Mouse (Mus musculus) gastrocnemius, adult 2 months (tissue): ENCODE data around the gene Cers6. TPM values are rescaled to one million over a fixed set of nuclear protein-coding genes. Genes with fewer than 3 reads are reported as not detected.

Experiments used
- DNase-seq: peaks from one replicate; pipeline ENCODE4 v3.0.0; 2022
- H3K27ac ChIP-seq: fragments of 200-600 bp; 2 replicates; pipeline ENCODE4 v1.8.1; 2022; ENCODE audit warnings: mild to moderate bottlenecking
- H3K4me3 ChIP-seq: fragments of 200-600 bp; 2 replicates; pipeline ENCODE4 v1.8.1; 2022; ENCODE audit warnings: mild to moderate bottlenecking, moderate library complexity
- CTCF ChIP-seq: fragments of 200-600 bp; IDR thresholded peaks from 2 replicates; pipeline ENCODE4 v1.8.1; 2022; ENCODE audit warnings: antibody characterized with exemption, mild to moderate bottlenecking, moderate library complexity
- intact Hi-C: fragments of 180-260 bp; cut with DNase I; formaldehyde crosslinking; loops from one replicate; pipeline ENCODE4 v1.15.1; 2025
- total RNA-seq, 2 experiments: library from RNA; stranded (reverse); gene quantifications; 2 replicates each; pipeline ENCODE4 v1.2.3; 2021

The Cers6 gene
- total RNA-seq, 2 experiments from 2014 or later: 0.59 to 1.6 TPM

GRCm38 (mm10) chr2:69086505-69087260 lies 225.4 kb downstream of the Cers6 start:
- no peak overlapping the region for H3K4me3 ChIP-seq
- DNase-seq: no peak
- no peak for TF ChIP-seq CTCF
- H3K27ac ChIP-seq: no peak overlapping the region
- intact Hi-C loops: no loop called here

- H3K27ac ChIP-seq: no peak overlapping the region
- no peak for TF ChIP-seq CTCF
- H3K4me3 ChIP-seq: no peak overlapping the region
- intact Hi-C loops: no loop called here
- DNase-seq: no peak
Observed at GRCm38 (mm10) chr2:69095836-69096235, 234.6 kb downstream of the Cers6 start.

- intact Hi-C loops: no loop called here
- Histone ChIP-seq H3K4me3 (no peak overlapping the region), H3K27ac (no peak overlapping the region)
- no peak for TF ChIP-seq CTCF
- no peak for DNase-seq
Observed at GRCm38 (mm10) chr2:69096821-69097220, 235.6 kb downstream of the Cers6 start.

GRCm38 (mm10) chr2:69097526-69097925 lies 236.3 kb downstream of the Cers6 start:
- no peak for TF ChIP-seq CTCF
- no peak for DNase-seq
- intact Hi-C loops: no loop called here
- H3K4me3 ChIP-seq: no peak overlapping the region
- H3K27ac ChIP-seq: no peak overlapping the region

GRCm38 (mm10) chr2:69098701-69099100 lies 237.5 kb downstream of the Cers6 start:
- no peak for DNase-seq
- TF ChIP-seq CTCF: no peak
- no peak overlapping the region for H3K27ac ChIP-seq
- intact Hi-C loops: no loop called here
- H3K4me3 ChIP-seq: no peak overlapping the region

- no peak for TF ChIP-seq CTCF
- Histone ChIP-seq H3K27ac (no peak overlapping the region), H3K4me3 (no peak overlapping the region)
- DNase-seq: no peak
- intact Hi-C loops: no loop called here
Observed at GRCm38 (mm10) chr2:69099147-69099546, 237.9 kb downstream of the Cers6 start.

- no peak overlapping the region for H3K27ac ChIP-seq
- peak; percentile 86 for TF ChIP-seq CTCF
- intact Hi-C loops: loop anchor here (2.0 to 10.0 kb wide), 2 partner anchors 314 to 536 kb away; no protein-coding TSS in a partner anchor
- peak; percentile 22 for DNase-seq
- no peak overlapping the region for H3K4me3 ChIP-seq
Observed at GRCm38 (mm10) chr2:69100706-69101105, 239.5 kb downstream of the Cers6 start.

GRCm38 (mm10) chr2:69103526-69103925 lies 242.3 kb downstream of the Cers6 start:
- Histone ChIP-seq H3K27ac (no peak overlapping the region), H3K4me3 (no peak overlapping the region)
- intact Hi-C loops: loop anchor here (10.0 kb wide), 1 partner anchor 539 kb away; no protein-coding TSS in a partner anchor
- no peak for DNase-seq
- TF ChIP-seq CTCF: no peak

- no peak overlapping the region for H3K27ac ChIP-seq
- intact Hi-C loops: loop anchor here (10.0 kb wide), 1 partner anchor 540 kb away; no protein-coding TSS in a partner anchor
- H3K4me3 ChIP-seq: no peak overlapping the region
- no peak for TF ChIP-seq CTCF
- DNase-seq: no peak
Observed at GRCm38 (mm10) chr2:69104511-69105145, 243.4 kb downstream of the Cers6 start.

GRCm38 (mm10) chr2:69109246-69109645 lies 248.0 kb downstream of the Cers6 start:
- intact Hi-C loops: loop anchor here (2.0 to 10.0 kb wide), 2 partner anchors 318 to 544 kb away; no protein-coding TSS in a partner anchor
- DNase-seq: no peak
- H3K27ac ChIP-seq: peak overlapping the region; percentile 25
- peak overlapping the region; percentile 40 for H3K4me3 ChIP-seq
- no peak for TF ChIP-seq CTCF

GRCm38 (mm10) chr2:69109710-69110109 lies 248.5 kb downstream of the Cers6 start:
- no peak for TF ChIP-seq CTCF
- peak overlapping the region; percentile 40 for H3K4me3 ChIP-seq
- peak overlapping the region; percentile 25 for H3K27ac ChIP-seq
- peak; percentile 18 for DNase-seq
- intact Hi-C loops: loop anchor here (2.0 to 10.0 kb wide), 2 partner anchors 317 to 545 kb away; no protein-coding TSS in a partner anchor

- intact Hi-C loops: no loop called here
Observed at GRCm38 (mm10) chr2:69112609-69113008, 251.4 kb downstream of the Cers6 start.

More at GRCm38 (mm10) chr2:69112609-69113008, 251.4 kb downstream of the Cers6 start:
- H3K27ac ChIP-seq: no peak overlapping the region
- TF ChIP-seq CTCF: peak; percentile 51
- H3K4me3 ChIP-seq: no peak overlapping the region
- no peak for DNase-seq
